In genomic region chr13:55899501-55900189, GRCm38 (mm10) we compare ENCODE assay signal across 16 mouse cellular contexts.
DNase-seq lines count a peak whose midpoint lies in the region; ATAC-seq lines count a peak whose summit lies in the region.
"Had no signal": no experiment of that assay in that cellular context is flagged by ENCODE, and none has a peak within 500 bp of the region (broad histone marks: within the 10 kb centered on the region; RNA-seq: fewer than 3 reads in every experiment).

No protein-coding gene starts in this region.

- H3K9ac ChIP-seq in forebrain, embryonic 12.5 days: no peak overlapping the region
- H3K9ac ChIP-seq in midbrain, embryonic 14.5 days (replicated peaks; ENCODE audit: low read length): no peak overlapping the region
- no peak overlapping the region for H3K9ac ChIP-seq in midbrain, embryonic 16.5 days (ENCODE audit: low read depth, low read length)
- H3K9ac ChIP-seq in forebrain, embryonic 15.5 days (replicated peaks): no peak overlapping the region
- peak overlapping the region; percentile 35; the same call in 1 of the 2 replicates for H3K9ac ChIP-seq in limb, embryonic 13.5 days
- H3K9ac ChIP-seq: liver, embryonic 14.5 days had no signal

- H3K4me2 ChIP-seq in forebrain, embryonic 12.5 days: no peak overlapping the region
- no peak overlapping the region for H3K4me2 ChIP-seq in midbrain, embryonic 14.5 days (ENCODE audit: low read length)
- no peak overlapping the region for H3K4me2 ChIP-seq in midbrain, embryonic 16.5 days (ENCODE audit: low read length)
- no peak overlapping the region for H3K4me2 ChIP-seq in forebrain, embryonic 15.5 days (replicated peaks)
- no peak overlapping the region for H3K4me2 ChIP-seq in limb, embryonic 13.5 days (replicated peaks)

- H3K27me3 ChIP-seq in forebrain, embryonic 10.5 days (ENCODE audit: poor library complexity, severe bottlenecking): peaks cover 29% of the 10 kb centered on the region; the same call in 1 of the 2 replicates
- 0 out of 2 replicates have a peak, but pooled peaks cover 6% of the 10 kb centered on the region for H3K27me3 ChIP-seq in forebrain, embryonic 12.5 days
- 0 out of 2 replicates have a peak, but pooled peaks cover 4% of the 10 kb centered on the region for H3K27me3 ChIP-seq in midbrain, embryonic 14.5 days (ENCODE audit: control insufficient read depth, insufficient read depth, low read length)
- H3K27me3 ChIP-seq in midbrain, embryonic 16.5 days (ENCODE audit: control insufficient read depth, insufficient read depth, low read depth, low read length): no peaks in the 10 kb centered on the region
- H3K27me3 ChIP-seq in forebrain, embryonic 15.5 days: no peaks in the 10 kb centered on the region
- peaks cover 11% of the 10 kb centered on the region for H3K27me3 ChIP-seq in limb, embryonic 13.5 days

- DNase-seq in forebrain, embryonic 10.5 days (ENCODE audit: extremely low spot score, low spot score): no peak
- DNase-seq in midbrain, embryonic 14.5 days: no peak
- DNase-seq in embryo, embryonic 10.5 days (ENCODE audit: low spot score): no peak
- DNase-seq in testis, postnatal 14 days (ENCODE audit: low spot score): no peak
- DNase-seq: cerebellum, adult 18-20 months; kidney, adult 9 months; retina, postnatal 1 day; thymus, adult 18-20 months had no signal

- no peak for ATAC-seq in forebrain, embryonic 12.5 days (ENCODE audit: low FRiP score)
- no peak for ATAC-seq in midbrain, embryonic 14.5 days (ENCODE audit: low FRiP score, low TSS enrichment)
- ATAC-seq in midbrain, embryonic 16.5 days: no peak; the same call in 1 of the 2 replicates
- peak; percentile 70 for ATAC-seq in forebrain, embryonic 15.5 days (replicated peaks)
- ATAC-seq in limb, embryonic 13.5 days (ENCODE audit: low FRiP score, low read depth): no peak
- ATAC-seq: lung, postnatal 0 days had no signal

- H3K27ac ChIP-seq in forebrain, embryonic 10.5 days: peak overlapping the region; percentile 52; the same call in 1 of the 2 replicates
- H3K27ac ChIP-seq in forebrain, embryonic 12.5 days: no peak overlapping the region
- H3K27ac ChIP-seq in midbrain, embryonic 14.5 days (replicated peaks; ENCODE audit: low read depth, low read length): 0 out of 2 replicates have a peak overlapping the region, but pooled peaks have one; percentile 13
- H3K27ac ChIP-seq in midbrain, embryonic 16.5 days (ENCODE audit: low read length): no peak overlapping the region
- H3K27ac ChIP-seq in forebrain, embryonic 15.5 days (replicated peaks): peak overlapping the region; percentile 52
- H3K27ac ChIP-seq in limb, embryonic 13.5 days: no peak overlapping the region; the same call in 1 of the 2 replicates
- H3K27ac ChIP-seq: liver, embryonic 14.5 days had no signal

- WGBS in forebrain, embryonic 10.5 days: 68% methylated on average over 10 of the region's 10 CpGs
- WGBS in forebrain, embryonic 12.5 days: 48% methylated on average over 10 of the region's 10 CpGs
- WGBS in midbrain, embryonic 14.5 days: 52% methylated on average over 10 of the region's 10 CpGs
- 43% methylated on average over 10 of the region's 10 CpGs for WGBS in midbrain, embryonic 16.5 days
- 29% methylated on average over 10 of the region's 10 CpGs for WGBS in forebrain, embryonic 15.5 days
- 48% methylated on average over 10 of the region's 10 CpGs for WGBS in limb, embryonic 13.5 days

- H3K4me3 ChIP-seq in forebrain, embryonic 10.5 days: no peak overlapping the region
- no peak overlapping the region for H3K4me3 ChIP-seq in forebrain, embryonic 12.5 days (replicated peaks)
- H3K4me3 ChIP-seq in midbrain, embryonic 14.5 days (replicated peaks; ENCODE audit: low read depth, low read length): no peak overlapping the region
- no peak overlapping the region for H3K4me3 ChIP-seq in midbrain, embryonic 16.5 days (ENCODE audit: low read depth, low read length)
- H3K4me3 ChIP-seq in forebrain, embryonic 15.5 days: no peak overlapping the region
- no peak overlapping the region for H3K4me3 ChIP-seq in limb, embryonic 13.5 days
- H3K4me3 ChIP-seq: megakaryocyte, embryonic 14.5 days; myocyte had no signal

- peaks cover 31% of the 10 kb centered on the region for H3K4me1 ChIP-seq in forebrain, embryonic 10.5 days
- H3K4me1 ChIP-seq in forebrain, embryonic 12.5 days: peaks cover 21% of the 10 kb centered on the region
- H3K4me1 ChIP-seq in midbrain, embryonic 14.5 days (ENCODE audit: control insufficient read depth, insufficient read depth, low read length): peaks cover 12% of the 10 kb centered on the region; the same call in 1 of the 2 replicates
- peaks cover 9% of the 10 kb centered on the region; the same call in 1 of the 2 replicates for H3K4me1 ChIP-seq in midbrain, embryonic 16.5 days (ENCODE audit: control insufficient read depth, insufficient read depth, low read length)
- peaks cover 22% of the 10 kb centered on the region for H3K4me1 ChIP-seq in forebrain, embryonic 15.5 days
- peaks cover 37% of the 10 kb centered on the region for H3K4me1 ChIP-seq in limb, embryonic 13.5 days

- H3K9me3 ChIP-seq in forebrain, embryonic 10.5 days: no peaks in the 10 kb centered on the region
- no peaks in the 10 kb centered on the region for H3K9me3 ChIP-seq in forebrain, embryonic 12.5 days
- no peaks in the 10 kb centered on the region for H3K9me3 ChIP-seq in midbrain, embryonic 14.5 days (ENCODE audit: control insufficient read depth, low read length)
- no peaks in the 10 kb centered on the region for H3K9me3 ChIP-seq in midbrain, embryonic 16.5 days (replicated peaks; ENCODE audit: control insufficient read depth, low read length, poor library complexity, severe bottlenecking)
- no peaks in the 10 kb centered on the region for H3K9me3 ChIP-seq in forebrain, embryonic 15.5 days
- H3K9me3 ChIP-seq in limb, embryonic 13.5 days: no peaks in the 10 kb centered on the region

- no peaks in the 10 kb centered on the region for H3K36me3 ChIP-seq in forebrain, embryonic 10.5 days (replicated peaks)
- H3K36me3 ChIP-seq in forebrain, embryonic 12.5 days (replicated peaks): no peaks in the 10 kb centered on the region
- H3K36me3 ChIP-seq in midbrain, embryonic 14.5 days (ENCODE audit: control insufficient read depth, insufficient read depth, low read length): no peaks in the 10 kb centered on the region
- no peaks in the 10 kb centered on the region for H3K36me3 ChIP-seq in midbrain, embryonic 16.5 days (ENCODE audit: control insufficient read depth, insufficient read depth, low read length)
- no peaks in the 10 kb centered on the region for H3K36me3 ChIP-seq in forebrain, embryonic 15.5 days
- H3K36me3 ChIP-seq in limb, embryonic 13.5 days: no peaks in the 10 kb centered on the region

Comparison
In these comparisons a context has a peak if more than half of its experiments do, and no peak if none do; other contexts are left out.
1. H3K27ac ChIP-seq: peak in forebrain, embryonic 10.5 days (single experiment), midbrain, embryonic 14.5 days (single experiment) and forebrain, embryonic 15.5 days (single experiment); none in forebrain, embryonic 12.5 days (single experiment), midbrain, embryonic 16.5 days (single experiment) and limb, embryonic 13.5 days (single experiment).